Mouse (Mus musculus): ENCODE measurements around the gene Acsbg1.
A peak's percentile ranks its signal among the peaks of the same experiment; 100 is the strongest.

The Acsbg1 gene

DNA sequence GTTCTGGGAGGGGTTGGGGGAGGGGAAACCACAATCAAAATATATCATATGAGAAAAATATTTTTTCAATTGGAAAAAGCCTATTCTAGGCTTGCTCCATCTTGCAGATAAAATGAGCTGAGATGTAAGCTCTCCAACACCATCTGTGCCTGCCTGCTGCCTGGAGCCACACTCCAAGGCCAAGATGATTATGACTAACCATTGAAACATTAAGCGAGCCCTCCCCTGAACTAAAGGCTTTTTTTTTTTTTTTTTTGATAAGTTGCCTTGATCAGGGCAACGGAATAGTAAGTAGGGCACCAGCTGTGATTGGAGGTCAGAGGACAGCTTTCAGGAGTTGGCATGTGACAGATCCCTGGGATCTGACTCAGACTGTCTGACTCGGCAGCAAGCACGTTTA lies 6.8 kb upstream of the Acsbg1 start:
- no peak for DNase-seq (ENCODE audit: low spot score)

GRCm38 (mm10) chr9:54666116-54666515 lies 4.4 kb upstream of the Acsbg1 start:
- DNase-seq (ENCODE audit: low spot score) = no peak

DNA sequence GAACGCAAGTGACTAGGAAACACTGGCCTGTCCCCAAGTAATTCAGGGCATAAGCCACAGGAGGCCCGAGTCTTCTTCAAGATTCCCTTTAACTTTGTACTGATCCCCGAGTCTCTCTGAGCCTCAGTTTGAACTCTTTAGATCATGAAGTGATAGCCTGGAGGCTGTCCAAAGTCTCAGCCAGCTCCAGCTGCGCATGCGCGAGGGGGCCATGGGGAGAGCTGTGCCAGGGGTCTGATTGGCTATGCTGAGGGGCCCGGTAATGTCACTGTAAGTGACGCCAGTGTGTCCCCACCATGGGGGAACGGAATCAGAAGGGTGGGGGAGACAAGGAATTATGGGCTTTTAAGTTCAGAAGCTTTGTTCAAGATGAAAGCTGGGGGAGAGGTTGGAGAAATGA lies 2.7 kb upstream of the Acsbg1 start:
- no peak for DNase-seq (ENCODE audit: low spot score)

- no peak for DNase-seq (ENCODE audit: low spot score)
Observed at GRCm38 (mm10) chr9:54658773-54659172, 2.9 kb downstream of the Acsbg1 start.

DNA sequence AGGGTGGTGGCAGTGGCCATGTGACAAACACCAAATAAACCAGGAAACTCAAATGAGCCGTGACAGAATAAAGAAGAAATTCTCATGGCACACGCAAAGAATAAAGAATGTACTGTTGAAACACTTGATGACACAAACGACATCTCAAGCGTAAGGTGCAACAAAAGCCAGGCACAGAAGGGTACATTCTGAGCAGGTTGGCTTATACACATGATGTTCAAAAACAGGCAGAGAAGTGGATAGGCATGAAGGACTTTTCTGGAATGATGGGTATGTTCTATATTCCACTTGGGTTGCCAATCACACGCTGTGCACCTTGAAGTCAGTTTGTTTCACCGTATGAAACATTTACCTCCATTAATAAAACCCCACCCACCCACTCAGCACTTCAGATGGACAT lies 5.3 kb downstream of the Acsbg1 start:
- DNase-seq (ENCODE audit: low spot score) = no peak

DNA sequence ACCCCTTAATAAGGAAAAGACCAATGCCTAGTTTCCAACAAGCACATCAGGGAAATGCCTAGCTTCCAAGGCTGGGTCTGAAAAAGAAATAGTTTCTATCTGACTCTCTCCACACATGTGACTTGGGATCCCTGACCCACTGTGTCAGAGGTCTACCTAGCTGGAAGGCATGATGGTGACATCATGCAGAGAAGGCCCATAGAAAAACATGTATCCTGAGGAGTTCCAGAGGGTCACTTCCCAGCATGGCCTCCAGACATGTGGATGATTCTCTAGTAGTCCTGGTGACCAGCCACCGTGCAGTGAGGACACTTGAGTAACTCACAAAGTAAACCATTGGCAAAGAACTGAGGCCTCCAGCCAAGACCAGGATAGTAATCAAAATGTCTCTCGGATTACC lies 5.8 kb downstream of the Acsbg1 start:
- DNase-seq (ENCODE audit: low spot score) = no peak

DNA sequence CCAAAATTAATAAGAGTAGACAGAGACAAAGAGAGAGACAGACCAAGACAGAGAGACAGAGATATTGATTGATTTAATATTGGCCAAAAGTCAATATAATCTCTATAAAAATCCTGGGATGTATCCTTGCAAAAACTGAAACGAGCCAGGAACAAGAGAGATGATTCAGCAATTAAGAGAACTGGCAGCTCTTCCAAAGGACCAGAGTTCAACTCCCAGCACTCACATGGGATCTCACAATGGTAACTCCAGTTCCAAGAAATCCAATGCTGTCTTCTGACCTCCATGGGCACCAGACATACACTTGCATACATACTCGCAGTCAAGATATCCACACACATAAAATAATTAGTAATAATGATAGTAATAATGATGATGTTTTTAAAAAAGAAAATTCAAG lies 8.9 kb downstream of the Acsbg1 start:
- DNase-seq (ENCODE audit: low spot score) = no peak

GRCm38 (mm10) chr9:54649360-54649759 lies 12.3 kb downstream of the Acsbg1 start:
- no peak for DNase-seq (ENCODE audit: low spot score)

- no peak for DNase-seq (ENCODE audit: low spot score)
Observed at GRCm38 (mm10) chr9:54647456-54647855, 14.2 kb downstream of the Acsbg1 start.

- DNase-seq (ENCODE audit: low spot score) = no peak
Observed at GRCm38 (mm10) chr9:54646252-54646651, 15.4 kb downstream of the Acsbg1 start.

GRCm38 (mm10) chr9:54645530-54645929 lies 16.1 kb downstream of the Acsbg1 start:
- no peak for DNase-seq (ENCODE audit: low spot score)

DNA sequence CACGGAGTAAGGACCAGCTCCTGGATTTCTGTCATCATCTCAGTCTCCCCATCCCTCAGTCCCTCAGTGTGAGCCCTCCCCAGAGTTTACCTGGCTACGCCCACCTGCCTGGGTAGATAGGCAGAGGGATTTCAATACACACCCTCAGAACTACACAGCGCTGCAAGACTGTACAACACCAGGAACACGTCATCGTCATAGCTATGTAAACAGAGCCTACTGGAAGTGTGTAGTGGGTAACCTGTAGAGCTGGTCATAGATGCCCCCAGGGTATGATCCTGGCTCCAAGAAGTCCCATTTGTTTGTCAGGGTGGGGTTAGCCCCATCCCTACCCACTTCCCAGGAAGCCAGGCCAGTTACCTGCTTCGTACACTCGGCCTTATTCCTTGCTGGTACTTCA lies 18.5 kb downstream of the Acsbg1 start:
- no peak for DNase-seq (ENCODE audit: low spot score)

- no peak for DNase-seq (ENCODE audit: low spot score)
Observed at GRCm38 (mm10) chr9:54642556-54642955, 19.1 kb downstream of the Acsbg1 start.

- no peak for DNase-seq (ENCODE audit: low spot score)
Observed at GRCm38 (mm10) chr9:54642149-54642548, 19.5 kb downstream of the Acsbg1 start.

DNA sequence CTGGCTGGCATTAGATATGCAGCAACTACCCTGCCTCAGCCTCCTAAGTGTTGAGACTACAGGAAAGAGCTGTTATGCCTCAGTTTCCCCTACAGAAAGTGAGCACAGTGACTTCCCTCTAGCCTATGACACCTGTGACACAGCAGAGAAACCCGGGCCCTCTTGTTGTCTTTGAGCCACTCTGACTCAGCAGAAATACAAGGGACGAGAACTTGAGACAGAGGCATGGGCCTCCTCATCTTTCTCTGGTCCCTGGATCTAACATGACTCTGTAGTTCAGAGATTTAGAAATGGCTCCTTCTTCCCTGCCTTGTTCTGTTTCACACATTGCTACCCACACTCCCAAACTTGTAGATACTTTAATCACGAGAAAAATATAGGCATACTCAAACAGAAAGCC lies 20.1 kb downstream of the Acsbg1 start:
- DNase-seq (ENCODE audit: low spot score) = no peak

DNA sequence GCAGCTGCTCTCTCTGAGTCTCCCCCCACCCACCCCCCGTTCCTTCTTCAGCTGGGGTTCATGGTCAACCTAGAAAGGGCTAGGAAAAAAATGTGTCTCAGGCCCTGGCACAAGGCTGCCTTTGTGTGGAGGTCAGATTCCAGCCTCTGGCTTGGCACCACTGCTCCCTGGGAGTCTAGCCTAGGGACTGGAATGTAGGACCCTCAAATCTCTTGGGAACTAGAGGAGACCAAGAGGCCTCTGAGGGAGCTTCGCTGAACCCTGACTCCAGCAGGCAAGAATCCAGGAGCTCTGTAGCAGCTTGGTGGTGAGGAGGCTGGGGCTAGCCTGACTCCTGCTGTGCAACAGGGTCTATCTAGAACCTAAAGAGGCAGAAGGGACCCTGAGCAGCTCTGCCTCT lies 22.5 kb downstream of the Acsbg1 start:
- no peak for DNase-seq (ENCODE audit: low spot score)

- no peak for DNase-seq (ENCODE audit: low spot score)
Observed at GRCm38 (mm10) chr9:54637510-54638314, 24.0 kb downstream of the Acsbg1 start.

- no peak for DNase-seq (ENCODE audit: low spot score)
Observed at GRCm38 (mm10) chr9:54633401-54633800, 28.3 kb downstream of the Acsbg1 start.

DNA sequence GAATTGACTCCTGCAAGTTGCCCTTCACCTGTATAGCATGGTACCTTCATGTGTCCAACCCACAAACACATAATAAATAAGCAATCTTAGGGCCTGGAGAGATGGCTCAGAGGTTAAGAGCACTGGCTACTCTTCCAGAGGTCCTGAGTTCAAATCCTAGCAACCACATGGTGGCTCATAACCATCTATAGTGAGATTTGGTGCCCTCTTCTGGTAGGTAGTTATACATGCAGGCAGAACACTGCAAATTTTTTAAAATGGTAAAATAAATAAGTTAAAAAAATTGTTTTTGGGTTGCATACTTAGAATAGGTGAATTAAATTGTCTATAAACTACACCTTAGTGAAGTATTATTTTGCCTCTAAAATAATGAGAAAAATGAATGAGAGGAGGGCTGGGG lies 30.8 kb downstream of the Acsbg1 start:
- DNase-seq (ENCODE audit: low spot score) = no peak

GRCm38 (mm10) chr9:54629613-54630261 lies 31.9 kb downstream of the Acsbg1 start:
- DNase-seq (ENCODE audit: low spot score) = no peak

- no peak for DNase-seq (ENCODE audit: low spot score)
Observed at GRCm38 (mm10) chr9:54628752-54629151, 32.9 kb downstream of the Acsbg1 start.

GRCm38 (mm10) chr9:54627240-54627639 lies 34.4 kb downstream of the Acsbg1 start:
- no peak for DNase-seq (ENCODE audit: low spot score)

GRCm38 (mm10) chr9:54614182-54614850 lies 47.4 kb downstream of the Acsbg1 start:
- DNase-seq (ENCODE audit: low spot score) = peak; percentile 76

Measured in embryo, embryonic 10 days (tissue).